Mouse (Mus musculus): Measurements from ENCODE around the gene Ak1.

DNA sequence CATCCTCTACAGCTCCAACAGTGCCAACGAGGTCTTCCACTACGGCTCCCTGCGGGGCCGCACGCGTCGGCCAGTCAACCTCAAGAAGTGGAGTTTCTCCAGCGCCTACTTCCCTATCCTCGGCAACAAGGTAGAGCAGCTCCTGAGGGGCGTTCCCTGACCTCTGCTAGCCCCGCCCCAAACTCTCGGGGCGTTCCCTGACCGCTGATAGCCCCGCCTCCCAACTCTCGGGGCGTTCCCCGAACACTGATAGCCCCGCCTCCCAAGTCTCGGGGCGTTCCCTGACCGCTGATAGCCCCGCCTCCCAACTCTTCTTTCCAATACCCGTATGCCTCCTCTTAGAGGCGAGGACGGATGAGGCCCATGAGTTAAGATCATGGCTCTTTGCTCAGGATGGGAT, 9.3 kb upstream of the Ak1 start:
- TF ChIP-seq POLR2A (IDR thresholded peaks at IDR 0.05; ENCODE audit: borderline replicate concordance, insufficient read depth, low read length) (no peak), CTCF (IDR thresholded peaks at IDR 0.05; ENCODE audit: borderline replicate concordance, insufficient read depth, low read depth, low read length) (no peak)
